Mouse (Mus musculus) liver, embryonic 13.5 days (tissue): ENCODE measurements around the gene Ugt1a5. TPM values are rescaled to one million over a fixed set of nuclear protein-coding genes. Genes with fewer than 3 reads are reported as not detected.
"Not testable (repeated sequence)": the region's sequence is repeated elsewhere in the genome, so short reads cannot be mapped to it uniquely, and the experiment has no call there.

Source experiments
- ATAC-seq: fragments of 200-750 bp; cut with Nextera tagmentation; 2 replicates; pipeline ENCODE4 v1.8.0; 2017; ENCODE audit warnings: low read depth, mild to moderate bottlenecking, moderate number of reproducible peaks, moderate library complexity
- DNase-seq: peaks from one replicate; pipeline ENCODE4 v3.0.0; 2022
- H3K27ac ChIP-seq: fragments of 300-500 bp; sonication (generic); 2 replicates; pipeline ENCODE4 v1.5.1; 2015; ENCODE audit warnings: moderate library complexity, mild to moderate bottlenecking, inconsistent platforms
- H3K27me3 ChIP-seq: fragments of 300-500 bp; sonication (generic); 2 replicates; pipeline ENCODE4 v1.6.1; 2015; ENCODE audit warnings: mild to moderate bottlenecking, inconsistent platforms
- H3K36me3 ChIP-seq: fragments of 300-500 bp; sonication (generic); 2 replicates; pipeline ENCODE4 v1.6.1; 2015; ENCODE audit warnings: mild to moderate bottlenecking, inconsistent platforms
- H3K4me1 ChIP-seq: fragments of 300-500 bp; sonication (generic); replicated peaks from 2 replicates; pipeline ENCODE4 v1.6.1; 2015; ENCODE audit warnings: inconsistent platforms
- H3K4me2 ChIP-seq: fragments of 300-500 bp; sonication (generic); 2 replicates; pipeline ENCODE4 v1.6.1; 2015; ENCODE audit warnings: inconsistent platforms, mild to moderate bottlenecking, moderate library complexity
- H3K4me3 ChIP-seq: fragments of 300-500 bp; sonication (generic); replicated peaks from 2 replicates; pipeline ENCODE4 v1.5.1; 2015; ENCODE audit warnings: mild to moderate bottlenecking, inconsistent platforms
- H3K9ac ChIP-seq: fragments of 300-500 bp; sonication (generic); 2 replicates; pipeline ENCODE4 v1.6.1; 2015; ENCODE audit warnings: mild to moderate bottlenecking, inconsistent platforms
- H3K9me3 ChIP-seq: fragments of 300-500 bp; sonication (generic); replicated peaks from 2 replicates; pipeline ENCODE4 v1.6.1; 2016; ENCODE audit warnings: inconsistent platforms
- WGBS: fragments of 180-500 bp; shearing (Covaris S2); methylation state at CpG from one replicate; pipeline ENCODE4 v1.1.7; 2015; ENCODE audit not compliant: insufficient replicate concordance; 5-methylcytosine and 5-hydroxymethylcytosine counted together
- polyA plus RNA-seq: library from polyadenylated mRNA; unstranded; fragments of >200 nt; fragmentation: Nextera tagmentation; extraction: Ambion mirVana; gene quantifications from 2 replicates; pipeline ENCODE4 v1.2.1, GENCODE M21; 2015

Gene Ugt1a5
- polyA plus RNA-seq, 1 experiment from 2014 or later: not detected

DNA sequence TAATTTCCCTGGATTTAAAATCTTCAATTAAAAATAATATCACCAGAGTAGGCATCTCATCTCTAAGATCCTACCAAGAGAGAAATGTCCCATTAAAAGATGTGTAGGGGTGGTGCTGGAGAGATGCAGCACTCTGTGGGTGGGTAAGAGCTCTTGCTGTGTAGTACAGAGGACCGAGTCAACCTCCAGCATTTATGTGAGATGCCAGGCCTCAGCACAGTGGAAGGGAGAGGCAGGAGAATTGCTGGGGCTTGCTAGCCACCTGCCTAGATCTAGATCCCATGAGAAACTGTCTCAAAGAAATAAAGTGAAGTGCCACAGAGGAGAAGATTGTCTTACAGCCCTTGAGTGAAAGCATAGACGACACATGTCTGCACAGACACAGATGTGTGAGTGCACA, 50.7 kb downstream of the Ugt1a5 start:
- ATAC-seq (no peak; the same call in 1 of the 2 replicates), DNase-seq (no peak)

DNA sequence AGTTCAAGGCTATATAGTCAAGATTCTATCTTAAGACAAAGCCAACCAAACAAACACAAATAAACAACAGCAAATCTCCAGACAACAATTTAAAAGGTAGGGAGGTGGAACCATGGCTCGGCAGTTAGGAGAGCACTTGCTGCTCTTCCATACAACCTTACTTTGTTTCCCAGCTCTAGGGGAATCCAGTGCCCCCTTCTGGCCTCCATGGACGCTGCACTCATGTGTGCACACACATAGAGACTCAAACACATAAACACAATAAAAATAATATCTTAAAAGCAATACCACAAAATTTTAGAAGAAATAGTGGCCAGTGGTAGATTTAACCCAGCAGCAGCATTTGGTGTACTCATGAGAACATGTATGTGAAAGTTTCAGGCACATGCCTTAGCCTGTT, 51.3 kb downstream of the Ugt1a5 start:
- no peak overlapping the region for H3K9ac ChIP-seq
- whole genome bisulfite sequencing: 45% methylated on average over 2 of the region's 2 CpGs
- no peak overlapping the region for H3K27ac ChIP-seq
- peaks cover 43% of the 10 kb centered on the region for H3K9me3 ChIP-seq
- no peaks in the 10 kb centered on the region for H3K36me3 ChIP-seq
- H3K4me3 ChIP-seq: no peak overlapping the region
- no peak for DNase-seq
- no peaks in the 10 kb centered on the region for H3K4me1 ChIP-seq
- H3K27me3 ChIP-seq: no peaks in the 10 kb centered on the region
- H3K4me2 ChIP-seq: no peak overlapping the region
- no peak for ATAC-seq

More for the DNA sequence above, 50.7 kb downstream of the Ugt1a5 start:
- no peaks in the 10 kb centered on the region for H3K36me3 ChIP-seq
- H3K27ac ChIP-seq: no peak overlapping the region
- no peak overlapping the region for H3K4me3 ChIP-seq
- no peak overlapping the region for H3K9ac ChIP-seq
- peaks cover 49% of the 10 kb centered on the region for H3K9me3 ChIP-seq
- no peaks in the 10 kb centered on the region for H3K27me3 ChIP-seq
- H3K4me1 ChIP-seq: no peaks in the 10 kb centered on the region
- 49% methylated on average over 2 of the region's 2 CpGs for WGBS
- H3K4me2 ChIP-seq: no peak overlapping the region

DNA sequence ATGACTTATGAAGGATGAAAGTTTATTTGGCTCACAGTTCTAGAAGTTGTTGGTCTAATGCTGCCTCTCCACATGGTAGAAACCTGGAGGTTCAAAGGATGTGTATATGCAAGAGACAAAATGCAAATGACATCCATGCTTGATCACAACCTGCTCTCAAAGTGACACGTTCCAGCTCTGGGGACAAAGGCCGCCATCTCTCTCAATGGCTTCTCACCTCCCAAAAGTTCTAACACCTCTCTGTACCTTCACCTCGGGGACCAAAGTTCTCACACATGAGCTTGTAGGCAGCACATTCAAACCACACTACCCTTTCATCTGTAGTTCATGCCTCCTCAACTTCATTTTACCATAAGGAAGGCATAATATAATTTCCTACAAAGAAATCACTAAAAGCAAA, 51.8 kb downstream of the Ugt1a5 start:
- DNase-seq: no peak
- no peak overlapping the region for H3K4me3 ChIP-seq
- WGBS: 28% methylated on average over 3 of the region's 3 CpGs
- H3K27me3 ChIP-seq: no peaks in the 10 kb centered on the region
- no peaks in the 10 kb centered on the region for H3K4me1 ChIP-seq
- peaks cover 39% of the 10 kb centered on the region for H3K9me3 ChIP-seq
- ATAC-seq: no peak
- no peaks in the 10 kb centered on the region for H3K36me3 ChIP-seq
- H3K4me2 ChIP-seq: no peak overlapping the region
- H3K27ac ChIP-seq: no peak overlapping the region
- H3K9ac ChIP-seq: no peak overlapping the region

- Histone ChIP-seq H3K4me3 (no peak overlapping the region), H3K27ac (no peak overlapping the region), H3K9me3 (peaks cover 36% of the 10 kb centered on the region), H3K36me3 (no peaks in the 10 kb centered on the region), H3K4me2 (no peak overlapping the region), H3K27me3 (no peaks in the 10 kb centered on the region), H3K9ac (no peak overlapping the region), H3K4me1 (no peaks in the 10 kb centered on the region)
- WGBS: 61% methylated on average over 9 of the region's 9 CpGs
- DNase-seq (no peak), ATAC-seq (no peak)
These were observed 52.2 kb downstream of the Ugt1a5 start for GRCm38 (mm10) chr1:88218051-88218450.

GRCm38 (mm10) chr1:88218591-88218990, 52.8 kb downstream of the Ugt1a5 start:
- ATAC-seq (no peak), DNase-seq (no peak)
- Histone ChIP-seq H3K4me2 (no peak overlapping the region), H3K27me3 (no peaks in the 10 kb centered on the region), H3K36me3 (no peaks in the 10 kb centered on the region), H3K4me3 (no peak overlapping the region), H3K4me1 (no peaks in the 10 kb centered on the region), H3K9me3 (peaks cover 32% of the 10 kb centered on the region), H3K9ac (no peak overlapping the region), H3K27ac (no peak overlapping the region)
- WGBS: 39% methylated on average over 4 of the region's 4 CpGs

DNA sequence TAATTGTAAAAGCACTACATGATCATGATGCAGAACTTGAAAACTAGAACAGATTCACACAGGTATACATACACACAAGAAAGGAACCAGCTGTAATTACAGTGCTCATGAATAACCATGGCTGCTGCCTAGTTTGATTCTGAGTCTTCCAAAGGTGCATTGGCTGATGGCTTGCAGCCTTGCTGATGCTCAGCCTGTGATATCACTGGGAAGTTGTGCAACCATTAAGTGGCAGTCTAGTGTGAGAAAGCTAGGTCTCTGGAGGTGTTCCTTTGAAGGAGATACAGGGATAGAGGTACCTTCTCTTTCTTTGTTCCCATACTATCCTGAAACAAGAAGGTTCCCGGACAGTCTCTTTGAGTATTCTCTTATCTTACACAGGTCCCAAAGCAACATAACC, 53.2 kb downstream of the Ugt1a5 start:
- peaks cover 27% of the 10 kb centered on the region for H3K9me3 ChIP-seq
- no peak overlapping the region for H3K27ac ChIP-seq
- H3K9ac ChIP-seq: no peak overlapping the region
- WGBS: 12% methylated on average over 1 of the region's 1 CpGs
- no peak for DNase-seq
- H3K4me1 ChIP-seq: no peaks in the 10 kb centered on the region
- ATAC-seq: no peak
- no peak overlapping the region for H3K4me3 ChIP-seq
- H3K36me3 ChIP-seq: no peaks in the 10 kb centered on the region
- no peak overlapping the region for H3K4me2 ChIP-seq
- no peaks in the 10 kb centered on the region for H3K27me3 ChIP-seq

- DNase-seq: no peak
- no peak for ATAC-seq
These were observed 54.5 kb downstream of the Ugt1a5 start for GRCm38 (mm10) chr1:88220336-88220735.

DNA sequence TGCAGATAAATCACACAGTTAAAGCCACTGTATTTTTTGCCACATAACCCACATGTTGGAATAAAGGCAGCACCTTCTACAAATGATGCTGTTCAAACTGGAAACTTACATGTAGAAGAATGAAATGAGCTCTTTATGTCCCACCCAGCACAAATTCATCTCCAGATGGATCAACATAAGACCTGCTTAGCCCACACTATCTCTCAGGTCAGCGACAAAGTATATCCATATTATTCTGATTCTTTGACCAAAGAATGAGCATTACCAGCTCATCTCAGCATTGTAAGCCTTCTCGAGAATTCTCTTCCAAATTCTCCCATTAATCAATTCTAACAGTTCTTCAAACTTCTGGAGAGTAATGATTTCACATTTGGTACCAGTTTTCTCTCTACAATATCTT, 56.4 kb downstream of the Ugt1a5 start:
- peaks cover 22% of the 10 kb centered on the region for H3K9me3 ChIP-seq
- DNase-seq (no peak), ATAC-seq (no peak)
- no peak overlapping the region for H3K4me2 ChIP-seq
- no peaks in the 10 kb centered on the region for H3K27me3 ChIP-seq
- no peak overlapping the region for H3K27ac ChIP-seq
- no peaks in the 10 kb centered on the region for H3K36me3 ChIP-seq
- 29% methylated on average over 2 of the region's 2 CpGs for WGBS
- H3K4me3 ChIP-seq: no peak overlapping the region
- no peak overlapping the region for H3K9ac ChIP-seq
- H3K4me1 ChIP-seq: no peaks in the 10 kb centered on the region

More at GRCm38 (mm10) chr1:88220336-88220735, 54.5 kb downstream of the Ugt1a5 start:
- H3K27ac ChIP-seq: no peak overlapping the region
- H3K36me3 ChIP-seq: no peaks in the 10 kb centered on the region
- H3K27me3 ChIP-seq: no peaks in the 10 kb centered on the region
- no peak overlapping the region for H3K4me3 ChIP-seq
- H3K9me3 ChIP-seq: peaks cover 18% of the 10 kb centered on the region
- H3K4me2 ChIP-seq: no peak overlapping the region
- no peak overlapping the region for H3K9ac ChIP-seq
- H3K4me1 ChIP-seq: no peaks in the 10 kb centered on the region

- H3K36me3 ChIP-seq, H3K4me3 ChIP-seq, DNase-seq, H3K27ac ChIP-seq, H3K27me3 ChIP-seq, ATAC-seq, H3K4me1 ChIP-seq, H3K4me2 ChIP-seq, H3K9ac ChIP-seq: not testable (repeated sequence)
- peaks cover 23% of the 10 kb centered on the region for H3K9me3 ChIP-seq
These were observed 57.3 kb downstream of the Ugt1a5 start for GRCm38 (mm10) chr1:88223011-88223515.

DNA sequence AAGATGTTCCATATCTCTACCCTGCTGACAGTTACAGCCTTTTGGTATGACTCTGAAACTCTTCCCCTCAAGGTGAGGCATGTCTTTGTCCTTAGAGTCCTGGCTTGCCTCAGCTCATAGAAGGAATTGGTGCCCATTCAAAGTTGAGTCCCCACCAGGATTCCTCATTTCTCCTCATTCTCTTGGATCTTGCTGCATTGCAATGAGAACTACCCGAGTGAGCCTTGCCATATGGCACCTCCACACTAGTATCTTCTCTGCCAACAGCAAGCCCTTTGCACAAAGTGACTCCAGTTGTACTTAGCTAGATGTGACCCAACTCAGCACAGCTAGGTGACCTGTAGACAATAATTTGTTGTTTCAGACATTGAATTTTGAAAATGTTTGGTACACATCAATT, 57.8 kb downstream of the Ugt1a5 start:
- DNase-seq: no peak
- ATAC-seq: no peak
- H3K9ac ChIP-seq: no peak overlapping the region
- H3K4me1 ChIP-seq: no peaks in the 10 kb centered on the region
- H3K27me3 ChIP-seq: no peaks in the 10 kb centered on the region
- no peak overlapping the region for H3K4me3 ChIP-seq
- no peak overlapping the region for H3K4me2 ChIP-seq
- no peak overlapping the region for H3K27ac ChIP-seq
- no peaks in the 10 kb centered on the region for H3K36me3 ChIP-seq
- WGBS: 25% methylated on average over 1 of the region's 1 CpGs
- H3K9me3 ChIP-seq: peaks cover 26% of the 10 kb centered on the region

- Histone ChIP-seq H3K4me3 (no peak overlapping the region), H3K27ac (no peak overlapping the region), H3K4me1 (no peaks in the 10 kb centered on the region), H3K27me3 (no peaks in the 10 kb centered on the region), H3K9me3 (peaks cover 27% of the 10 kb centered on the region), H3K9ac (no peak overlapping the region), H3K4me2 (no peak overlapping the region), H3K36me3 (no peaks in the 10 kb centered on the region)
- DNase-seq (no peak), ATAC-seq (no peak)
- WGBS: 49% methylated on average over 2 of the region's 2 CpGs
These were observed 58.4 kb downstream of the Ugt1a5 start for GRCm38 (mm10) chr1:88224029-88224776.

GRCm38 (mm10) chr1:88225301-88225700, 59.5 kb downstream of the Ugt1a5 start:
- not testable (repeated sequence) for H3K4me3 ChIP-seq, H3K36me3 ChIP-seq, H3K4me1 ChIP-seq, DNase-seq, ATAC-seq, H3K4me2 ChIP-seq, H3K27me3 ChIP-seq, H3K27ac ChIP-seq, H3K9ac ChIP-seq
- WGBS: 20% methylated on average over 2 of the region's 2 CpGs
- peaks cover 38% of the 10 kb centered on the region for H3K9me3 ChIP-seq
